Mouse (Mus musculus): ENCODE data around the gene Pald1.

GRCm38 (mm10) chr10:61273844-61274215 is 109.5 kb downstream of the Pald1 start:
- TF ChIP-seq POLR2A (IDR thresholded peaks at IDR 0.05; ENCODE audit: insufficient read depth, low read depth, low read length), result 0 out of 2 replicates have a peak, but pooled peaks have one; percentile 23
- no peak for TF ChIP-seq CTCF (IDR thresholded peaks at IDR 0.05)
